Mouse (Mus musculus): Measurements from ENCODE around the gene Svs6. TPM values are rescaled to one million over a fixed set of nuclear protein-coding genes. Genes with fewer than 3 reads are reported as not detected.
"Not testable (repeated sequence)": the region's sequence is repeated elsewhere in the genome, so short reads cannot be mapped to it uniquely, and the experiment has no call there.

The Svs6 gene
- not detected in 2 replicates for polyA plus RNA-seq (2016; fragmentation: Nextera tagmentation; extraction: Ambion mirVana)

DNA sequence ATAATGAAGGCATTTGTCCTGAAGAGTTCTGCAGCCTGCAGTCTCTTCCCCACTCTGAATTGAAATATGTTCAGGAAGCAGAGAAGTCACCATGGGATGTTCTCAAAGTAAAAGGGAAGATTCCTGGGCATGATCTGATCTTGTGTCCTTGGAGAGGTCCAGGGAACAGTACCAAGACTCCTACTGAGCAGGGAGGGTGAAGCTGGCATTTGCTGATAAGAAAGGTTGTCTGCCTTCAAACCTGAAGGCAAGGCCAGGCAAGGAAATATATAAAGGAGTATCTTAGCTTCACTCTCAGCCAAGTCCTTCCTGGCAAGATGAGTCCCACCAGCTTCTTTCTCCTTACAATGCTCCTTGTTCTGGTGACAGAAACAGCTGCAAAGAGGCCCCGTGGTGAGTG, at the start of gene Svs6:
TSS of gene Svs6 (plus strand) at position 301 of the 400 bp plus-strand sequence.
- not testable (repeated sequence) for H3K27me3 ChIP-seq (replicated peaks; ENCODE audit: low read depth, poor library complexity, severe bottlenecking); H3K4me1 ChIP-seq; H3K9me3 ChIP-seq; H3K4me3 ChIP-seq; H3K36me3 ChIP-seq (replicated peaks); DNase-seq (ENCODE audit: low spot score); H3K27ac ChIP-seq (replicated peaks)
- WGBS, result 76% methylated on average over 1 of the region's 1 CpGs

DNA sequence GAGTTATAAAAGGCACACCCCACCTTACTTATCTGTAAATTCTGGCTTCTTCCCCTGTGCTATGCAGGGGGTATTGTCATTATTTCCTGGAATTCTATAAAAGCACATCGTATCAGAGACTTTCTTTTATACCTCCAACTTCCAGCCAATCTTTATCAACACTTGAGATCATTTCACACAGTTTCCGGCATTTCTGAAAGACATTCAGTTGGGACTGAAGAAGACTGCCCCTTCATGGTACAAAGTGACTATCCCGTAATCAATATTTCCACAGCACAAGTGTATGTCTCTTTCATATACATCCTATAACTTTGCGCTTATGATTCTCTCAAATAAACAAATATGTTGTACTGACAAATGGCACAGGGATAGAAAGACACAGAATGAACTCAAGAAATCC, 38.2 kb upstream of the Svs6 start, which contains the start of gene Svs4:
TSS of gene Svs4 (minus strand) at position 101 of the 400 bp plus-strand sequence.
- Histone ChIP-seq H3K4me3 (no peak within 1 kb of the TSS), H3K27me3 (replicated peaks; ENCODE audit: low read depth, poor library complexity, severe bottlenecking) (no peaks in the 10 kb centered on the region), H3K9me3 (no peaks in the 10 kb centered on the region), H3K4me1 (no peaks in the 10 kb centered on the region), H3K27ac (replicated peaks) (no peak within 1 kb of the TSS), H3K36me3 (replicated peaks) (no peaks in the 10 kb centered on the region)
- no peak for DNase-seq (ENCODE audit: low spot score)
- WGBS, result 94% methylated on average over 4 of the region's 4 CpGs

DNA sequence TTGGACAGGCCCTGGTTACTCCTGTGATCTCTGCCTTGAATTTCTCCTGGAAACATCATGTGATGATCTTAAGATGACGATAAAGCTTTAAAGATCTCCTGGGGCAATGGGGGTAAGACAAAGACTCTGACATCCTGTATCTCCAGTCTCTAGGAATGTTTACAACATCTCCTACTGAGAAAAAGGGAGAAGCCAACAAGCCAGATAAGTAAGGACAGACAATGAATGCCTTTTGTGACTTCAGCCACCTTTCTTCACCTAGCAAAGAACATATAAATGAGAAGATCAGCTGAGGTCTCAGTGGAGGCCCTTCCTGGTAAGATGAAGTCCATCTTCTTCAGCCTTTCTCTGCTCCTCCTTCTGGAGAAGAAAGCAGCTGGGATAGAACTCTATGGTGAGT, 27.6 kb upstream of the Svs6 start, which contains the start of gene Svs3a:
TSS of gene Svs3a (plus strand) at position 301 of the 400 bp plus-strand sequence.
- WGBS, result 84% methylated on average over 1 of the region's 1 CpGs
- DNase-seq (ENCODE audit: low spot score); H3K36me3 ChIP-seq (replicated peaks); H3K9me3 ChIP-seq; H3K4me3 ChIP-seq; H3K4me1 ChIP-seq; H3K27me3 ChIP-seq (replicated peaks; ENCODE audit: low read depth, poor library complexity, severe bottlenecking); H3K27ac ChIP-seq (replicated peaks): not testable (repeated sequence)

DNA sequence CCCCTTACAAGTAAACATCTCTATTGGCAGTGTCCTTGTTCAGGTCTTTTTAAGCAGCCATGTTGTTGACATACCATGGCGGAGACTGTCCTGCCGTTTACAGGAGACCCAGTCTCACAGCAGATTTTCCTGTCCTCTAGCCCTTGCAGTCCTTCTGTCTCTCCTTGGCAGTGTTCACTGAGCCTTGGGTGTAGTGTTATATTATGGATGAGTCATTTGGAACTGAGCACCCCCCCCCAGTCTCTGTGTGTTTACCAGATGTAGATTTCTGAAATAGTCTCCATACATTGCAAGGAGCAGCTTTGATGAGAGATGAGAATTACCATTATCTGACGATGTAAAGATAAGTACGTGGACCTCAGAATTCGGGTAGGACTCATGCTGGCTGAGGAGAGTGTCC, 4.0 kb upstream of the Svs6 start:
- no peak for DNase-seq (ENCODE audit: low spot score)
- no peaks in the 10 kb centered on the region for H3K4me1 ChIP-seq
- no peak overlapping the region for H3K4me3 ChIP-seq
- H3K36me3 ChIP-seq (replicated peaks), result no peaks in the 10 kb centered on the region
- H3K27me3 ChIP-seq (replicated peaks; ENCODE audit: low read depth, poor library complexity, severe bottlenecking), result no peaks in the 10 kb centered on the region
- H3K9me3 ChIP-seq, result no peaks in the 10 kb centered on the region
- WGBS, result 88% methylated on average over 5 of the region's 5 CpGs
- H3K27ac ChIP-seq (replicated peaks), result no peak overlapping the region

DNA sequence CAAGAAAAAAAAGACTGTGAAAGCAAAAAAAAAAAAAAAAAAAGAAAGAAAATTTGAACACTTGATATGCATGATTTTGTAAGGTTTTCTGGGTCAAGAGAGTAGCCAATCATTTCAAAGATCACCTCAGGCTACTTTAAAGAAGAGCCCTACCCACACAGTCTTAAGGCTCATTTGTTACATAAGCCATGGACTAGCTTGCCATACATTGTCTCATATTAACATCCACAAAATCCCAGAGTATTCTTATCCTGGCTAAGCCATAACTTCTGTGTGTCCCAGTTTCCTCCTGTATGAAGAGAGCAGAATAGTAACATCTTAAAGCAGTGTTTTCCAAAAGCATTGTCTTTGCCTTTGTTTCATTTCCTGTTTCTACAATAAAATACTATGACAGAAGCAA, 1.1 kb upstream of the Svs6 start:
- not testable (repeated sequence) for H3K9me3 ChIP-seq; H3K27ac ChIP-seq (replicated peaks); H3K36me3 ChIP-seq (replicated peaks); DNase-seq (ENCODE audit: low spot score); H3K4me1 ChIP-seq; H3K4me3 ChIP-seq; H3K27me3 ChIP-seq (replicated peaks; ENCODE audit: low read depth, poor library complexity, severe bottlenecking)

DNA sequence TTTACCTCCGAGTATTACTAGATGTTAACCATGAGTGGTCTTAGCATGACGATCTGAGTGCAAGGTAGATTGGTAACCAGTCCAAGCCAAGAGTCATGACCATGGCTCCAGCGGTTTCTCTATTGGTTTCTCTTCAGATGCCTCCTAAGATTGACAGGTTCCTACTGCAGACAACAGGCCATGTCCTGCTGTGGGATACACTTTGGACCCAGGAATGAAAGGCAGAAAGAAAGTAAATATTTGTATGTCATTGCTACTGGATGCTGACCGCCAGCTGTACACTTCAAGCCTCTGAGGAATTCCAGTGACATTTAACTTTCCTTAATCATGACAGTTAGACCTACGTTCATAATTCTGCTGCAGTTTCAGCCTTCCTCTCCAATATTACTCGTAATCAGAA, 4.4 kb downstream of the Svs6 start:
- no peak overlapping the region for H3K4me3 ChIP-seq
- no peaks in the 10 kb centered on the region for H3K27me3 ChIP-seq (replicated peaks; ENCODE audit: low read depth, poor library complexity, severe bottlenecking)
- H3K9me3 ChIP-seq, result no peaks in the 10 kb centered on the region
- 89% methylated on average over 6 of the region's 6 CpGs for WGBS
- no peak overlapping the region for H3K27ac ChIP-seq (replicated peaks)
- H3K36me3 ChIP-seq (replicated peaks), result no peaks in the 10 kb centered on the region
- DNase-seq (ENCODE audit: low spot score), result no peak
- H3K4me1 ChIP-seq, result no peaks in the 10 kb centered on the region

DNA sequence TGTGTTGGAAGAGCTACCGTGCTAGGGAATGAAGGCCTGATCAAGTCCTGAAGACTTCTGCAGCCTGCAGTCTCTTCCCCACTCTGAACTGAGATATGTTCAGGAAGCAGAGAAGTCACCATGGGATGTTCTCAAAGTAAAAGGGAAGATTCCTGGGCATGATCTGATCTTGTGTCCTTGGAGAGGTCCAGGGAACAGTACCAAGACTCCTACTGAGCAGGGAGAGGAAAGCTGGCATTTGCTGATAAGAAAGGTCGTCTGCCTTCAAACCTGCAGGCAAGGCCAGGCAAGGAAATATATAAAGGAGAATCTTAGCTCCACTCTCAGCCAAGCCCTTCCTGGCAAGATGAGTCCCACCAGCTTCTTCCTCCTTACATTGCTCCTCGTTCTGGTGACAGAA, 15.9 kb downstream of the Svs6 start, which contains the start of gene Svs5:
TSS of gene Svs5 (plus strand) at position 301 of the 400 bp plus-strand sequence.
- not testable (repeated sequence) for H3K4me1 ChIP-seq; H3K36me3 ChIP-seq (replicated peaks); H3K27me3 ChIP-seq (replicated peaks; ENCODE audit: low read depth, poor library complexity, severe bottlenecking); DNase-seq (ENCODE audit: low spot score); H3K4me3 ChIP-seq; H3K9me3 ChIP-seq; H3K27ac ChIP-seq (replicated peaks)
- 81% methylated on average over 3 of the region's 3 CpGs for WGBS

DNA sequence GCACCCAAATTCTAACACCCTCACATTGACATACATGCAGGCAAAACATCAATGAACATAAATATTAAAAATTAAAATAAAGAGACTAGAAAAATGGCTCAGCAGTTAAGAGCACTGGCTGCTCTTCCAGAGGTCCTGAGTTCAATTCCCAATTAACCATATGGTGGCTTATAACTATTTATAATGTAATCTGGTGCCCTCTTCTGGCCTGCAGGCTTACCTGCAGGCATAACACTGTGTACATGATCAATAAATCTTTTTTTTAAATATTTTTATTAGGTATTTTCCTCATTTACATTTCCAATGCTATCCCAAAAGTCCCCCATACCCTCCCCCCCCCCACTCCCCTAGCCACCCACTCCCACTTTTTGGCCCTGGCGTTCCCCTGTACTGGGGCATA, 27.2 kb downstream of the Svs6 start:
- not testable (repeated sequence) for H3K27ac ChIP-seq (replicated peaks); H3K9me3 ChIP-seq; H3K4me1 ChIP-seq; H3K36me3 ChIP-seq (replicated peaks); H3K27me3 ChIP-seq (replicated peaks; ENCODE audit: low read depth, poor library complexity, severe bottlenecking); H3K4me3 ChIP-seq; DNase-seq (ENCODE audit: low spot score)
- WGBS, result 72% methylated on average over 1 of the region's 1 CpGs

DNA sequence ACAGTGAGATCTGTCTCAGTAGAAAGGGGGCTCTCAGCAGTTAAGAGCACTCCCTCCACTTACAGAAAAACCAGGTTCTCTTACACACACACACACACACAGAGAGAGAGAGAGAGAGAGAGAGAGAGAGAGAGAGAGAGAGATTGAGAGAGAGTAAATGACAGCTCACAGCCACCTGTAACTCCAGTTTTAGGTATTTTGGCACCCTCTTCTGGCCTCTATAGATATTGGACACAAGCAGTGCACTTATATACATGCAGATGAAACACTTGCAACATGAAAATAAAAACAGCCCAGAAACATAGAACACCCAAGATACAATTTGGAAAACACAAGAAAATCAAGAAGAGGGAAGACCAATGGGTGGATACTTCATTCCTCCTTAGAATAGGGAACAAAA, 31.1 kb downstream of the Svs6 start:
- DNase-seq (ENCODE audit: low spot score); H3K27me3 ChIP-seq (replicated peaks; ENCODE audit: low read depth, poor library complexity, severe bottlenecking); H3K27ac ChIP-seq (replicated peaks); H3K9me3 ChIP-seq; H3K4me1 ChIP-seq; H3K36me3 ChIP-seq (replicated peaks); H3K4me3 ChIP-seq: not testable (repeated sequence)

DNA sequence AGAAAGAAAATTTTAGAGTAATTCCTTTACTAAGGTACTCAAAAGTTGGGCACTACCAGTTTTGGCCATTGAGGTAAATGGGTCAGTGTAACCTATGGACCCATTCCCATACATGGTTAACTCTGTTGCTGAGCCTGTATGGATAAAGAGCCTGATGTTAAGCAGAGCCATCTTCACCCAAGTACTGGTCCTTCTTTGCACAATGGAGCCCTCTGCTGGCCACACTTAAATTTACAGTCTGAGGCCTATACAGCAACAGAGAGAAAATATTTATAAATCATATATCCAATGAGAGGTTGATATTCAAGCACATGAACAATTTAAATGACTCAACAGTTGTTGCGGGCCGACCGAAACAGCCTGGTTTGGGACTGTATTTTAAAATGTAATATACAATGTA, 32.4 kb downstream of the Svs6 start:
- Histone ChIP-seq H3K27ac (replicated peaks) (no peak overlapping the region), H3K36me3 (replicated peaks) (no peaks in the 10 kb centered on the region), H3K4me3 (no peak overlapping the region), H3K9me3 (no peaks in the 10 kb centered on the region), H3K27me3 (replicated peaks; ENCODE audit: low read depth, poor library complexity, severe bottlenecking) (no peaks in the 10 kb centered on the region), H3K4me1 (no peaks in the 10 kb centered on the region)
- 95% methylated on average over 3 of the region's 3 CpGs for WGBS
- peak; percentile 33 for DNase-seq (ENCODE audit: low spot score)

DNA sequence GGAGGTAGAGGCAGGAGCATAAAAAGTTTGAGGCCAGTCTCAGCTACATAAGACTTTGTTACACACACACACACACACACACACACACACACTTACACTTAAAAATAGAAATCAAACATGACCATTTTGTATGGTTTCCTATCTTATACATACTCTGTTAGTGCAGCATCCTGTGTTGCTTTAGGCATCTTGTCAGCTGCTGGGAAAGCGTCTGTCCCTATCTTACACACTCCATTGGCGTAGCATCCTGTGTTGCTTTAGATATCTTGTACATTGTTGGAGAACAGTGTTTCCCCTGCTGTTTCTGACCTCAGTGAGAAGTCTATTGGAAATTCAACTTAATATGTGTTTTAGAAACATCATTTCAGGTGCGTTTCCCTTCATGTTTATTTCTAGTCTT, 36.1 kb downstream of the Svs6 start:
- no peaks in the 10 kb centered on the region for H3K36me3 ChIP-seq (replicated peaks)
- no peak overlapping the region for H3K27ac ChIP-seq (replicated peaks)
- WGBS, result 88% methylated on average over 3 of the region's 3 CpGs
- H3K4me1 ChIP-seq, result no peaks in the 10 kb centered on the region
- no peak for DNase-seq (ENCODE audit: low spot score)
- H3K4me3 ChIP-seq, result no peak overlapping the region
- H3K27me3 ChIP-seq (replicated peaks; ENCODE audit: low read depth, poor library complexity, severe bottlenecking), result no peaks in the 10 kb centered on the region
- H3K9me3 ChIP-seq, result no peaks in the 10 kb centered on the region

DNA sequence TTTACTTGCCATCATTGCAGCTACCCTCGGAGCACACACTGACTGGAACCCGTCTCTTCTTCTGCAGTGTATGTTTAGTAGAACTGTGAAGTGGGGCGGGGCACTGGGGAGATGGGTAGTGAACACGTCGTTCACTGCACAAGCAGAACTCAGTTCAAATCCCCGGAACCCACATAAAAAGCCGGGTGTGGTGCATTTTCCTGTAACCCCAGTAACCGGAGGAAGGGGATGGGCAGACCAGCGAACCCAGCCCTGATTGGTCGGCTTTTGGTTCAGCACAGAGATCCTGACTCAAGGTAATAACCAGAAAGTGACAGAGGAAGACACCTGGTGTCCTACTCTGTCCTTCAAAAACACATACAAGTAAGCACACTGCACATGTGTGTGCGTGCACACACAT, 36.8 kb downstream of the Svs6 start:
- Histone ChIP-seq H3K36me3 (replicated peaks) (no peaks in the 10 kb centered on the region), H3K27ac (replicated peaks) (no peak overlapping the region), H3K4me1 (no peaks in the 10 kb centered on the region), H3K4me3 (no peak overlapping the region), H3K9me3 (no peaks in the 10 kb centered on the region), H3K27me3 (replicated peaks; ENCODE audit: low read depth, poor library complexity, severe bottlenecking) (no peaks in the 10 kb centered on the region)
- 88% methylated on average over 11 of the region's 11 CpGs for WGBS
- no peak for DNase-seq (ENCODE audit: low spot score)

DNA sequence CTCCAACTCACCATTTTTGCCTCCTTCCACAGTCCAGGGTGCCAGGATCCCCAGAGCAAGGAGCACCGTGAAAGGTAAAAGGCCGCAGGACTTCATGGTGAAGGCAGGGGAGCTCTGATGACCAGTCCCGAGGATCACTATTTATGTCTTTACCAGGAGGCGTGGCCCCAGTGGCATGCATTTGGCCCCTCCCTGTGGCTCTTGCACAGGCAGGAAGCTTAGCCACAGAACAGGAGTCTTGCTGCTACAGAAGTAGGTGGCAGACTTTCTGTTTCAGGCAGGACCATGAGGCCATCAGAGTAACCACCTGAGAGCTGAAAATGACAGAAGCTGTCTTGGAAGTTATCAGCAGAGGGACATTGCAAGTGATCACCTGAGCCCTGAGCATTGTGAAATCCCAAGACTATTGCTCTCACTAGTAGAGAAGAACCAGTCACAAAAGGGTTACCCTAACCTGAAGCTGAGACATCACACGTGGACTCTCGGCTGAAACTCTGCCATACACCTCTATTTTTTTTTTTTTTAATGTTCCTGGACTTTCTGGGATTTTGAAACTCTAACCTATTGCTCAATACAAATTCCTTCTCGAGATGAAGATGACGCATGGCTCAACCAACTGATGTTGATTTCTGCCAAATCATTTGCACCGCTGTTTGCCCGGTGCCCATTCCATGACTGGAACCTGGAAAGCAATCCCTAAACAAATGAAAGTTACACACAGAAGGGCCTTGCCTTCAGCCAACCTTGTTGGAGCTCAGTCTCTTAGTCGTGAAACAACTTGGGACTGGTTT, 39.8 kb downstream of the Svs6 start:
- WGBS, result 77% methylated on average over 11 of the region's 11 CpGs
- H3K4me3 ChIP-seq, result no peak overlapping the region
- no peak for DNase-seq (ENCODE audit: low spot score)

More for the DNA sequence above, 39.8 kb downstream of the Svs6 start:
- Histone ChIP-seq H3K36me3 (replicated peaks) (no peaks in the 10 kb centered on the region), H3K27me3 (replicated peaks; ENCODE audit: low read depth, poor library complexity, severe bottlenecking) (peaks cover 4% of the 10 kb centered on the region), H3K27ac (replicated peaks) (no peak overlapping the region), H3K9me3 (no peaks in the 10 kb centered on the region), H3K4me1 (0 out of 2 replicates have a peak, but pooled peaks cover 7% of the 10 kb centered on the region)
